Mouse (Mus musculus) ES-CJ7 (cell line): ENCODE data around the gene Ptma.
"Not testable (repeated sequence)": the region's sequence is repeated elsewhere in the genome, so short reads cannot be mapped to it uniquely, and the experiment has no call there.

ENCODE experiments used
- DNase-seq: peaks from one replicate; pipeline ENCODE4 v3.0.0; 2011; ENCODE audit warnings: low read depth, low spot score

The Ptma gene

DNA sequence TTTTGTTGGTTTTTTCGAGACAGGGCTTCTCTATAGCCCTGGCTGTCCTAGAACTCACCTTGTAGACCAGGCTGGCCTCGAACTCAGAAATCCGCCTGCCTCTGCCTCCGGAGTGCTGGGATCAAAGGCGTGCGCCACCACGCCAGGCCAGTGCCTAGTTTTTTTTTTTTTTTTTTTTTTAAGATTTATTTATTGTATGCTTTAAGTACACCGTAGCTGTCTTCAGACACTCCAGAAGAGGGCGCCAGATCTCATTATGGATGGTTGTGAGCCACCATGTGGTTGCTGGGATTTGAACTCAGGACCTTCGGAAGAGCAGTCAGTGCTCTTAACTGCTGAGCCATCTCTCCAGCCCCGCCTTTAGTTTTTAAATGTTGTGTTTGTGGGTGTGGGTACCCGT is 13.1 kb downstream of the Ptma start:
- DNase-seq, result not testable (repeated sequence)

DNA sequence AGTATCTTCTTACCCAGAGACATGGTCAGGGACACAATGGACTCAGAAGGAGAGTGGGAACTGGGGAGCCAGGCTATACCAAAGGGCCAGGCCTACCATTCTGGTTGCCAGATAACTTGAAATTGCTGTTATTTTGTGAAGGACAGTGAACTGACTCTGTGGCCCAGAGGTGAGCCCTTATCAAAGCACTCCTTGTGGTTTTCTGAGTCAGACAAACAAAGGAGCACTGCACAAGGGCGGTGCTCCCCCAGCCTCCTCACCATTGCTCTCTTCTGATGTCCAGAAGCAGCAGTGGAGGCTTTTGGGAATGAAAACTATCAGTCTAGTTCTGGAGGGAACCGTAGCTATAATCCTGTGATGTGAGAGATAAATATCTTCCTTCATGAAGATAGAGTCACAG is 16.1 kb downstream of the Ptma start:
- DNase-seq, result no peak

DNA sequence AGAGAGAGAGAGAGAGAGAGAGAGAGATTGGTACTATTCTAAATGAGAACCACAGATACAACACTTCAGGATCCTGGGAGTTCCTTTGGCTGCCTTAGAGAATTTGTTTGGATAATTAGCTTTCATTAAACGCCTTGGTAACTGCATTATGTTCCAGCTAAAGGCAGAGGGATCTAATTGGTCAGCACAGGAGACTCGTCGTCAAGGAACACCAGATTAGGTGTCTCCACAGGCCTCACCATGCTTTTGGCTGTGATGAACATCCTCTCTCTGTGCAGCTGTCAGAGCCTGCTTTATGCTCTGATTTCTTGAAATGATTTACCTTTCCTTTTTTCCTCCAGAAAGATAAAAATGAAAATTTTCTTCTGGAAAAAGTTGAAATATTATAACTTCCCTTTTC is 20.3 kb downstream of the Ptma start:
- no peak for DNase-seq

DNA sequence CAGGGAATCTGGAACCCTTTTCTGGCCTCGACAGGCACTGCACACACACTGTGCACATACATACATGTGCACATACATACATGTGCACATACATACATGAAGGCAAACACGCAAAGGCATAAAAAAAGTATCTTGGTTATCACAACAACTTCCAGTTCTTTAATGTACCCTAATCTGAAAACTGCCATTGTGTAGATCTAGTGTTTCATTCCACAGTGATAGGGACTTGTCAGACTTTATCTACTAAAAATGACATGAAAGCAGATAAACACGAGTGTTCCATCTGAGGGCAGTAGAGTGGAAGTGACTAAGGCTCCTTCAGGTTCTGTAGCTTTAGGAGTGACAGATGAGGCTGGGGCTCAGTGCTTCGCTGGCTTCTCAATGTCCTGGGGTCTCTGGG is 24.8 kb downstream of the Ptma start:
- DNase-seq, result no peak

DNA sequence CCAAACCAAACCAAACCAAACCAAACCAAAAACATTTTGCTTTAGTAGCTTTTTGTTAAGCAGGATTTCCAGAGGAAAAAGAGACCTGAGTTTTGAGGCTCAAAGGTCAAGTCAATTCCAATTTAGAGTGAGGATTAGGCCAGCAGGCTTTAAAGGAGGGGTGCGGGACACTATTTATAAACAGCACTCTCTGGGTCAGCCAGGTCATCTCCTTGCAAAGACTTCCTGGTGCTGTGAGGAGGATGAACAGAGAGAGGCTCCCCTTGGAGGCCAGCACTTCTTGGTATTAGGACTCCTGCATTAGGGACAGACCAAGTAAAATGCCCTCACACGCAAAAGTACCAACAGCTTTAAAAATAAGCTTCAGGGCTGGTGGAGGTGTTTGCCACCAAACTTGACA is 25.4 kb downstream of the Ptma start:
- DNase-seq, result no peak

DNA sequence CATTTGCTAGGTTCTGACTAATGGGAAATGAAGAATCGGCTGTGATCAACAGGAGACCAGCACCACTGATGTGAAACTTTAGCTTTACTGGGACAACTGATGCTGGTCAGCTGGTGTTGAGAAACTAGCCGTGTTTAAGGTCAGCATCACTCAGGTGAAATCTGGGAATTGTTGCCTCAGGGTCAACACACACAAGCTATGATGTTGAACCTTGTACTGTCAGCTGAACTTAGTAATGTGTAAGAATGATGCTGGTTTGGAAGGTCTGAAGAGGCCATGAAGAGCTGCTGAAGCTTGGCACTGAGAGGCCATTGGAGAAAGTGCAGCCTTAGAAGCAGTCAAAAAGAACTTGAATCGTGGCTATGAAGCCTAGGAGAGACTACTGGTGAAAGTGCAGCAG is 29.1 kb downstream of the Ptma start:
- DNase-seq, result no peak

DNA sequence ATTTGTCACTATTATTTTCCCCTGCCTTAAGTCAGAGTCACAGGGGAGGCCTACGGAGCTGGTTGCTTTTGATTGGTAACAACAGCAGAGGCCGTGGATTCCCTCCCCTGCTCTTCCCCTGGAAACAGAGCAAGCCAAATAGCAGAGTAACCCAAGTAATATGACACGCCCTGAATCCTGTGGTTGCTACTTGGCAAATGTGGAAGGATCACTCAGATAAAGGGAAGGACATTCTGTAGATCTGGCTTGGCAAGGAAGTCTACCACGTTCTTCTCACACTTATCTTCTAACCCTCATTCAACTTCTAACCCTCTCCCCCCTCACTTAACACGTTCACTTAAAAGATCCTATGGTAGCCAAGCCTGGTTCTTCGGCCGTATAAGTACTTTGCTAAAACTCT is 31.3 kb downstream of the Ptma start:
- DNase-seq, result no peak

DNA sequence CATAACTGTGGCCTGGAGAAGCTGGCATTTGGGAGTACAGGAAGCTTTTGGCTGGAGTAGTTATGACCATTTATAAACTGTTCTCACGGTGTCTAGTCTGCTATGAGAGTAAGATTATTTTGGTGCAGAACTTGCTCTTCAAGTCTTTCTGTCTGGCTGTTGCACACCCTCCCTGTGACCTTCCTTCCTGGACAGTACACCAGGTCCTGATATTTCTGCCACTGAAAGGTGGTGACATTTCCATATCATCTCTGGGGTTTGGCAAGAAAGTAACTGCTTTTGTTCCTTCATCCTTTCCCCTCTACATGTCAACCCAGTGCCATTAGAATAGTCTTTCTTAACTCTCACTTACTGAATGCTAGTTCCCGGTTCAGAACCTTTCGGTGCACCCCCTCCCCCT is 32.7 kb downstream of the Ptma start:
- no peak for DNase-seq

DNA sequence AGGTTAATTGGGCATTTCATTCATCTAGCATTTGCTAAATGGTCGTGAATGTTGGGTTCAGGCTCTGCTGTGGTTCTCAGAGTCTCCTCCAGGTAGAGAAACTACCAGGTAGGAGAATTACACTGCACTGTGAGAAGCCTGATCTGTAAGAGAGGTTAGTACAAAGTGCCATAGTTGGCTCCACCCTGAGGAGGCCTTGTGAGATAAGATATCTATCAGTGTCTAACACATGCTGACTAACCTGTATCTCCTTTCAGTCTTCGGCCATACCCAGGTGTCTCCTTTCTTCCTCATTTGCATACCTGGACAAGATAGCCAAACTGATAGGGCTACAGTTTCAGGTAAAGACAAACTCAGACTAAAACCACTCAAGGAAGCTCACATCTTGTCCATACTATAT is 36.1 kb downstream of the Ptma start:
- DNase-seq, result no peak

DNA sequence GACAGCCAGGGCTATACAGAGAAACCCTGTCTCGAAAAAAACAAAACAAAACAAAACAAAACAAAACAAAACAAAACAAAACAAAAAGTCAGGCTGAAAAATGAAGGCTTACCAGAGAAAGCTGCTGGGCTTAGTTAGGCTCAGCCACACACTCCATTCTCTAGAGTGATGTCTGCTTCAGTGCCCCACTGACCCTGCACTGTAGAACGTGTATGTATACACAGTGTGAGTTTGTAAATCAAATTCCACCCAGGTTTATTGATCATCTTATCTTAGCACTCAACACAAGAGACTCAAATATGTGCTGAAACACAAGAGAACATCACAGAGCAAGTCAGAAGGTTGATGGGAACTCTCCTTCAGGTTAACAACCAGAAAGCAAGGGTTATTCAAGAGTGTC is 41.9 kb downstream of the Ptma start:
- no peak for DNase-seq

DNA sequence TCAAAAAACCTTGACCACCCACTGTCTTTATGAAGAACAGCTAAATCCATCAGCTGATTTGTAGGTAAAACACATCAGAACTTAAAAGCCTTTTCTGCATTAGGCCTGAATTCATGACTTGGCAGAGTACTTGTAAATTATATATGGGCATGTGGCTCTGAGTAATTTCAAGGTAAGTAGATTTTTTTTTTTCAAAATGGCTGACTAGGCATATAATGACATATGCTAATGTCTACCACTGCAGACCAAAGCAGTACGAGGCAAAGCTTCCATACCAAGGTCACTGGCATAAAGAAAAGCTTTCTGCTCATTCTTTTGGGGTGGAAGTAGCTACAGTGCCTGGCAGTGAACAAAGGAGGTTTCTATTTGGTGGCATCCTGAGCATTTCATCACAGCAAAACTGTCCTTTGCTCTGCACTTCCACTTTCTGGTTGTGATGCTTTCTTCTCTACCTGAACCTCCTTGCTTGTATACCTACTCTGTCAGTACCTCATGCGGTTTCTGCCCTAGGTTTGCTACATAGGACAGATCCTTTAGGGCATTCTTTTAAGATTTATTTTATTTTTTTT is 42.9 kb downstream of the Ptma start:
- no peak for DNase-seq

DNA sequence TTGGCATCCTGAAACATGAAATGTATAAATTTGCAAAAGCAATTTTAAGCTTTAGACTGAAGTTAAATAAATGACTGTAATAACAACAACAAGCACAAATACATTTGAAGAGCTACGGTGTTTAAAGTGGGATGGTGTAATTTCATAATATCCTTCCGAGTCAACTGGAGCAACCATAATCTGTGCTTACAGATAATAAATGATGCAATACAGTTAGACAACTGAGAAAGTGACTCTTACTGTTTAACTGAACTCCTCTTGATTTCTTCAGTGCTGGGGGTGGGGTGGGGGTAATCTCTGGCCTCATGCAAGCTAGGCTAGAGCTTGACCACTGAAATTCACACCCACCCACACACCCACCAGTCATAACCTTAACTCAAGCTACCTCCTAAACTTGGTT is 44.9 kb downstream of the Ptma start:
- DNase-seq, result no peak

DNA sequence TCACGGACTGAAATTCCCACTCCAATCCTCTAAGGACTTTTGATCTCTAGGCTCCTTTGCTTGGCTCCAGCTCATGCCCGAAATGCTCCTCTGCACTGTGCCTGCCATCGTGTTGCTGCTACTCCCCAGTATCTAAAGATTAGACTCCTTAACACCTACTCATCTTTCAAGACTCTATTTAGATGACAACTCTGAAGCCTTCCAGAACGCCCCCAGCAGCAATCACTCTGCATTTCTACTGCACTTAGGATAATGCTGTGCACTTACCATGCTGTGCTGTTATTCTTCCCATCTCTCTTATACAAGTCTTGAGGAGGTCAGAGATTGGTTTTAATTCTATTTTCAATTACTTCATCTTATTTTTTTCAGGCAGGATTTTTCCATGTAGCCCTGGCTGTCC is 45.4 kb downstream of the Ptma start:
- DNase-seq, result no peak
